Mouse (Mus musculus): ENCODE measurements around the gene Dlg2.

Dlg2 gene

DNA sequence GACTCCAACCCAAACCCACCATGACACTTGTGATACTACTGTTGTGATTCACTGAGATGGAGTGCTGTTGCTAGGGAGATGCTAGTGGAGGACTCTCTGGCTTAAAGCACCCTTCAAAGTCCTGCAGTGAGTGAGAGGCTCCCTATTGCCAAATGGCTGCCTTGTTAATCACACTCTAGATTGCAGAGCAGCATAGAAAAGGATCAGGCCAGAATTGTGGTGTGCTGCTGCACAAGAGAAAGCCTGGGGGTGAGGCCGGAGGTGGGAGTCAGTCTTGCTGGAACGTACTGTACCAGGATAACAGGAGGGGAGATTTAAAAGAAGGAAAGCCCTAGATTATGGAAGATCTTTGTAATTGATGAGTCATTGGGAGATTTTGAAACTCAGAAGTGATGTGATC lies 1094.5 kb downstream of the Dlg2 start:
- no peak for DNase-seq (ENCODE audit: low read depth, low spot score)

GRCm38 (mm10) chr7:91572666-91573065 lies 1096.2 kb downstream of the Dlg2 start:
- DNase-seq (ENCODE audit: low read depth, low spot score), result no peak

GRCm38 (mm10) chr7:91573321-91573720 lies 1096.8 kb downstream of the Dlg2 start:
- no peak for DNase-seq (ENCODE audit: low read depth, low spot score)

GRCm38 (mm10) chr7:91576216-91576615 lies 1099.7 kb downstream of the Dlg2 start:
- no peak for DNase-seq (ENCODE audit: low read depth, low spot score)

GRCm38 (mm10) chr7:91582203-91582602 lies 1105.7 kb downstream of the Dlg2 start:
- DNase-seq (ENCODE audit: low read depth, low spot score), result no peak

- no peak for DNase-seq (ENCODE audit: low read depth, low spot score)
These were observed 1107.1 kb downstream of the Dlg2 start for GRCm38 (mm10) chr7:91583566-91583965.

DNA sequence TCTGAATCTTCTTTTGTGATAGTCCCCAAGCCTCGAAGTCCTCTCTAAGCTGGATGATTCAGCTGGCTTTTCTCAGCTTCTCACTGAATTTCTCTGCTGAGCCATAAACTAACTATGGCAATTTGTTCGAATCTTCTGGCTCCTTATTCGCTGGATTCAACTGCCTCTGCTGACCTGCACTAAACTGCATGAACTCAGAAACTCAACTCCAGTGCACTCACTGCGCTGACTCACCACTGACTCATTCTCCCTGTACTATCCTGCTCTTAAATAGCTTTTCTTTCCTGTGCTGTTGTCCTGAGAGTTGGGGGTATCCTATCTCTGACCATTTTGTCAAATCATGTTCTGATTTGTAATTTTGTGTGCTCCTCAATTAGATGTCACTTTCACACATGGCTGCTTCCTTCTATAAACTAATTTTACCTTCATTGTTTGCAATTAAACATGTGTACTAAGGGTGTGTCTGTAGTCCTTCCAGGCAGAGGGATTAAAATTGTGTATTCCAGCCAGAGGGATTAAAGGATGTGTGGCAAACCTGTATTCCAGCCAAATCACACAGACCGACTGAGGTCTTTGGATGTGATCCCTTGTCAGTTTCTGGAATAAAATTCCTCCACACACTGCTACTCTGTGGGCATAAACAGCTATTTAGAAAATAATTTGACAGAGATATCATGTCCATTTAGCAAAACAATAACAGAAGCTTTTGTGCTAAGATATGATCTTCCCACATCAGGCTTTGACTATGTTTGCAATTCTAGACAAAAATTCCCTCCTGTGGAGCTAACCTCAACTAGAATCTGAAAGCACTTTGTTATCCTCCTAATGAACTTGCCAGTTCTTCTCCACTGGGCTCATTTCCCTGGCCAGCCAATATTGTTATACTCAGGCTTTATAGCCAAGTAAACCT lies 1115.0 kb downstream of the Dlg2 start:
- DNase-seq (ENCODE audit: low read depth, low spot score), result no peak

- no peak for DNase-seq (ENCODE audit: low read depth, low spot score)
These were observed 1122.1 kb downstream of the Dlg2 start for GRCm38 (mm10) chr7:91598549-91598948.

DNA sequence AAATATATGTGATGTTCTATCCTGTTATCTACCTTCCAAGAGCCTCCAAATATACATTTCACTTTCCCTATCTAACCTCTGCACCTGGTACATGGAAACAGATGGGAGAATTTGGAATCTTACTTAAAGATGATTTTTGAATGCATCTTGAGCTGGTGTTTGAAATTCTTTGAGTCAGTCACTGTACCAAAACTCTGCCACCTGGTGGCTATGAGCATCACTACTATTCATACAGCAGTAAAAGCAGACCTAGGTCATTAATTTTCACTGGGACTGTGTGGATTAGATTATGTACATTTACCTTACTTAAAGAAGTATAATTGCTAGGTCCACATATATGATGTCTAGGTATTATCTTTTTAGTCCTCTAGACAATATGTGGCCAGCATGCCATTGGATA lies 1124.8 kb downstream of the Dlg2 start:
- DNase-seq (ENCODE audit: low read depth, low spot score), result no peak

DNA sequence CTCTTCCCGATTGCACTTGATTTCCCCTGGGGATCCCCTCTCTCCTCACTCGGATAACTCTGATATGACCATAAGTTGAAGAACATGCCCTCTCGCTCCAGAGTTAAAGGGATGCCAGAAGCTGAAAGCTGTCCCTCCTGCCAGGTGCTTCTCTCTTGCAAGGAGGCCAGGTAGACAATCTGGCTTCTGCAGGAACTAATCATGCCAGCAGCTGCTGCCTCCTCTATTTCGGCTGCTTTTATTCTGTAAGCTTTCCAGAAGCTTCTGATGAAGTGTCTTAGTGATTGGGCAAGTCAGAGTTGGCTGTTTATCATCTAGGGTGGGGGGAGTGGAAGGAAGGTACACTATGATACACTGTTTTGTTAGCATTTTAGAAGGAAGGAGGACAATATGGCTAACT lies 1127.1 kb downstream of the Dlg2 start:
- no peak for DNase-seq (ENCODE audit: low read depth, low spot score)

GRCm38 (mm10) chr7:91653033-91653432 lies 1176.6 kb downstream of the Dlg2 start:
- no peak for DNase-seq (ENCODE audit: low read depth, low spot score)

DNA sequence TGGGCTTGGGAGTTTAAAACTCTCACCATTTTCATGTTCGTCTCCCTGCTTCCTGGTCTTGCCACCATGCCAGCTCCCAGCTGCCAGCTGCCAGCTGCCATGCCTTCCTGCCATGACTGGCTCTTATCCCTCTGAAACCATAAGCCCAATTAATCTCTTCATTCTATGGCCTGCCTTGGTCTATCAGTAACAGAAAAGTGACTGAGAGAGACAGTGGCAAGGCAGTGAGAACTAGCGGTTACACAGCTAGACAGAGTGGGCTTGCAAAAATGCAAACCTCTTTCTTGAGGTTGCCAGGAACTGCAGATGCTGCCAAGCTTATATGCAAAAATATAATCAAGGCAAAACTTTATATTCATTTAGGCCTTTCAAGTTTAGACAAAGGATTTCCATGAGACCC lies 1183.0 kb downstream of the Dlg2 start:
- DNase-seq (ENCODE audit: low read depth, low spot score), result no peak

GRCm38 (mm10) chr7:91672236-91673017 lies 1196.0 kb downstream of the Dlg2 start:
- DNase-seq (ENCODE audit: low read depth, low spot score), result no peak

GRCm38 (mm10) chr7:91674401-91674800 lies 1197.9 kb downstream of the Dlg2 start:
- no peak for DNase-seq (ENCODE audit: low read depth, low spot score)

DNA sequence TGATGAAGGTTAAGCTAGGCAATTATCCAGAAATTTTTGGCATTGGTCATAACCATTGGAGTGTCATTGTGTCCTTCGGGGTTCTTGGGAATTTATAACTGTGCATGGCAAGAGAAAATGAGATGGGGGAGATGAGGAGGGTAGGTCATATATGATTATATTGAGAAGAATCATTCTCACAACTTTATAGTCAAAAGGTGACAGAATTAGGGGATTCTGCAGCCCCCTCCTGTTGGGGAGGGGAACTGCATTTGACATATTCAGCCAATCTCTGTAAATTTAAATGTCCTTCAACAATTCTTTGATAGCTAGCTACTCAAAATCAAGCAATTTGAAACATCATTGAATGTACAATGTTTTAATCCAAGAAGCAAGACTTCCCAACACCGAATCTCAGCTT lies 1201.5 kb downstream of the Dlg2 start:
- no peak for DNase-seq (ENCODE audit: low read depth, low spot score)

- no peak for DNase-seq (ENCODE audit: low read depth, low spot score)
These were observed 1211.5 kb downstream of the Dlg2 start for GRCm38 (mm10) chr7:91687930-91688329.

DNA sequence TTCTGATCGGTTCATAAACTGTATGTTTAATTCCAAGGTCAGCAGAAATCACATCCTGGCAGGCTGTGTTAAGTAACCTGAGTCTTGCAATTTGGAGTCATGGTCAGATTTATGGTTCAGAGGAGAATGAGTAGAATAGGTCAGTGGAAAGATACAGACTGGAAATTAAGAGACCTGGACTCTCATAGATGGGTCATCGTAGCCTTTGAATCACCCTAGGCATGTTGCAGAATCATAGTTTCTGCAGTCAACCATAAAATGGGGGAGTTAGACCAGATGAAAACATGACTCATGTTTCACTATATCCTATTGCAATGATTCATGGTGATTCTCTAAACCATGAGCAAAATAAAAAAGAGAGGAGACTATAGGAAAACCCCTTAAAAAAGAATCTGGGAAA lies 1213.4 kb downstream of the Dlg2 start:
- no peak for DNase-seq (ENCODE audit: low read depth, low spot score)

GRCm38 (mm10) chr7:91709853-91710252 lies 1233.4 kb downstream of the Dlg2 start:
- no peak for DNase-seq (ENCODE audit: low read depth, low spot score)

DNA sequence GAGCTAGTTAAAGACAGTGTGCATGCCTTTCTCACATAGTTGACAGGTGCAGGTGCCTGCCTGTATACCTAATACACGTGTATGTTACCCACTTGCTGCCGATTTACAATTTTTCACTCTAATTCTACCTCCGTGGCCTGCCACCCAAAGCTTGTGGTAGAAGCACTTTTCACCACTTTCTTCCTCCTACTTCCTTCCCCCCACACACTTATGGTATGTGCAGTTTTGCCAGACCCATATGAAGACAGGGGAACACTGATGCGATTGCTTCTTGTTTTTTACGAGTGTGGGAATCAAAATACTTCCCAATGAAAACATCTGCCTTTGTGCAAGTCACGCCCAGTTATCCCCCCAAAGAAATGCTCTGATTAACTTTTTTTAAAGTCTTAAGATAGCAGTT lies 1234.7 kb downstream of the Dlg2 start:
- no peak for DNase-seq (ENCODE audit: low read depth, low spot score)

- no peak for DNase-seq (ENCODE audit: low read depth, low spot score)
These were observed 1239.3 kb downstream of the Dlg2 start for GRCm38 (mm10) chr7:91715776-91716175.

- DNase-seq (ENCODE audit: low read depth, low spot score), result no peak
These were observed 1240.2 kb downstream of the Dlg2 start for GRCm38 (mm10) chr7:91716696-91717095.

DNA sequence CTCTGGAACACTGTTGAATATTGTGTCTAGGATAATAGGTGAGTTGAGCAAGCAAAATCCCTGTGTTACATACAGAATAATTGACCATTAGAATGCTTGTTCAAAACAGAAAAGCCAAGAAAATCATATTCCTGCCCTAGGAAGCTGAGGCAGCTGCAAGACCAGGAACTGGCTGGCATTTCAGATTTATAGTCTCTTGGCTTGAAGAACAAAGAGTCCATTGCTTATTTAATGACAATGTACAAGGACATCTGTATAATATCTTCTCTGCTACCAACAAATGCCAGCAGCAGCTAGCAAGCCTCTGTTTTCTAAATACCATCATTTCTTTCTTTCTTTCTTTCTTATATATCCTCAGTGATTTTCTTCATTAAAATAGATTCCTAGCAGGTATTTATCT lies 1243.8 kb downstream of the Dlg2 start:
- DNase-seq (ENCODE audit: low read depth, low spot score), result no peak

GRCm38 (mm10) chr7:91724397-91724796 lies 1247.9 kb downstream of the Dlg2 start:
- no peak for DNase-seq (ENCODE audit: low read depth, low spot score)
